Mouse (Mus musculus) thymus, postnatal 10 days (tissue): ENCODE data around the gene Fbxw2.
A peak's percentile ranks its signal among the peaks of the same experiment; 100 is the strongest.
"Not testable (repeated sequence)": the region's sequence is repeated elsewhere in the genome, so short reads cannot be mapped to it uniquely, and the experiment has no call there.

Source experiments
- DNase-seq, 2 experiments: peaks; one replicate each; pipeline ENCODE4 v3.0.0; 2021; ENCODE audit warnings: low spot score in 2 of 2

The Fbxw2 gene

GRCm38 (mm10) chr2:34825827-34826459, at the start of gene Fbxw2:
Gene Fbxw2 (minus strand): TSS chr2:34826311.
- peak; percentile 76 to 87 for DNase-seq

GRCm38 (mm10) chr2:34874816-34875345, 48.8 kb upstream of the Fbxw2 start, which contains the start of gene Psmd5:
Gene Psmd5 (minus strand): TSS chr2:34874968.
- DNase-seq: no peak

GRCm38 (mm10) chr2:34874271-34874670, 48.2 kb upstream of the Fbxw2 start, which contains the start of gene Cutal:
Gene Cutal (plus strand): TSS chr2:34874396.
- DNase-seq: no peak

GRCm38 (mm10) chr2:34870520-34871474, 44.7 kb upstream of the Fbxw2 start:
- DNase-seq: peak; percentile 93 to 95

GRCm38 (mm10) chr2:34869680-34870079, 43.6 kb upstream of the Fbxw2 start:
- no peak for DNase-seq

- DNase-seq: no peak
These were observed 31.6 kb upstream of the Fbxw2 start for GRCm38 (mm10) chr2:34857728-34858127.

GRCm38 (mm10) chr2:34855265-34855664, 29.2 kb upstream of the Fbxw2 start:
- no peak for DNase-seq

- DNase-seq: no peak
These were observed 21.6 kb upstream of the Fbxw2 start for GRCm38 (mm10) chr2:34847702-34848101.

GRCm38 (mm10) chr2:34843211-34843939, 17.3 kb upstream of the Fbxw2 start:
- no peak for DNase-seq

GRCm38 (mm10) chr2:34841706-34842105, 15.6 kb upstream of the Fbxw2 start:
- no peak for DNase-seq

GRCm38 (mm10) chr2:34840143-34840542, 14.0 kb upstream of the Fbxw2 start:
- not testable (repeated sequence) for DNase-seq

- no peak for DNase-seq
These were observed 9.6 kb upstream of the Fbxw2 start for GRCm38 (mm10) chr2:34835669-34836068.

GRCm38 (mm10) chr2:34833624-34834023, 7.5 kb upstream of the Fbxw2 start:
- DNase-seq: no peak

GRCm38 (mm10) chr2:34832766-34833457, 6.8 kb upstream of the Fbxw2 start, which contains the start of gene Gm34653:
Gene Gm34653 (plus strand): TSS chr2:34833007.
- DNase-seq: not testable (repeated sequence)

GRCm38 (mm10) chr2:34830066-34830465, 4.0 kb upstream of the Fbxw2 start:
- not testable (repeated sequence) for DNase-seq

GRCm38 (mm10) chr2:34828026-34828425, 1.9 kb upstream of the Fbxw2 start:
- DNase-seq: no peak

GRCm38 (mm10) chr2:34827591-34827990, 1.5 kb upstream of the Fbxw2 start:
- DNase-seq: no peak

- DNase-seq: peak in 1 of 2 experiments; percentile 11
These were observed 535 bp upstream of the Fbxw2 start for GRCm38 (mm10) chr2:34826460-34827231.

- DNase-seq: no peak
These were observed 7.6 kb downstream of the Fbxw2 start for GRCm38 (mm10) chr2:34818492-34818891.

GRCm38 (mm10) chr2:34815893-34816292, 10.2 kb downstream of the Fbxw2 start:
- DNase-seq: not testable (repeated sequence)
